Mouse (Mus musculus) gastrocnemius, adult 2 months (tissue): ENCODE data around the gene 4931414P19Rik. TPM values are rescaled to one million over a fixed set of nuclear protein-coding genes. Genes with fewer than 3 reads are reported as not detected.

Experiments used
- DNase-seq: peaks from one replicate; pipeline ENCODE4 v3.0.0; 2022
- H3K27ac ChIP-seq: fragments of 200-600 bp; 2 replicates; pipeline ENCODE4 v1.8.1; 2022; ENCODE audit warnings: mild to moderate bottlenecking
- H3K4me3 ChIP-seq: fragments of 200-600 bp; 2 replicates; pipeline ENCODE4 v1.8.1; 2022; ENCODE audit warnings: mild to moderate bottlenecking, moderate library complexity
- CTCF ChIP-seq: fragments of 200-600 bp; IDR thresholded peaks from 2 replicates; pipeline ENCODE4 v1.8.1; 2022; ENCODE audit warnings: antibody characterized with exemption, mild to moderate bottlenecking, moderate library complexity
- intact Hi-C: fragments of 180-260 bp; cut with DNase I; formaldehyde crosslinking; loops from one replicate; pipeline ENCODE4 v1.15.1; 2025
- microRNA-seq: library from miRNA; unstranded; fragments of <30 nt; microRNA quantifications from one replicate; pipeline ENCODE4 v1.2.0, GENCODE M21; 2021
- total RNA-seq, 2 experiments: library from RNA; stranded (reverse); gene quantifications; 2 replicates each; pipeline ENCODE4 v1.2.3; 2021

Gene 4931414P19Rik
- total RNA-seq, 2 experiments from 2014 or later, result 2.2 to 4.0 TPM

GRCm38 (mm10) chr14:54553454-54553974 is 52.3 kb downstream of the 4931414P19Rik start:
- peak overlapping the region; percentile 87 for H3K27ac ChIP-seq
- TF ChIP-seq CTCF, result no peak
- H3K4me3 ChIP-seq, result peak overlapping the region; percentile 72
- DNase-seq, result no peak
- intact Hi-C loops, result no loop called here

GRCm38 (mm10) chr14:54544703-54545102 is 61.1 kb downstream of the 4931414P19Rik start:
- DNase-seq, result no peak
- no peak overlapping the region for H3K4me3 ChIP-seq
- H3K27ac ChIP-seq, result no peak overlapping the region
- intact Hi-C loops, result no loop called here
- no peak for TF ChIP-seq CTCF

GRCm38 (mm10) chr14:54540771-54541170 is 65.0 kb downstream of the 4931414P19Rik start:
- DNase-seq, result no peak
- Histone ChIP-seq H3K27ac (no peak overlapping the region), H3K4me3 (no peak overlapping the region)
- TF ChIP-seq CTCF, result no peak
- intact Hi-C loops, result no loop called here

- no peak for DNase-seq
- no peak overlapping the region for H3K27ac ChIP-seq
- H3K4me3 ChIP-seq, result no peak overlapping the region
- peak; percentile 15; the same call in 1 of the 2 replicates for TF ChIP-seq CTCF
- intact Hi-C loops, result no loop called here
Observed at GRCm38 (mm10) chr14:54538580-54538979, 67.2 kb downstream of the 4931414P19Rik start.

Small RNAs within 50 kb of the gene (microRNA-seq; reads per million reads assigned to microRNA genes)
- gene Mir686, result not detected
- gene Mir6948, result not detected

Other genes starting within 250 kb of the 4931414P19Rik start
- gene Oxa1l, start 245.2 kb downstream of the 4931414P19Rik start, total RNA-seq, result 10 to 100 TPM; 49.1 to 54.6 TPM
- 1 to 10 TPM in 1 of 2 experiments, under 1 TPM in 1; 0.56 to 2.0 TPM for gene Slc7a7, start 188.2 kb downstream of the 4931414P19Rik start, total RNA-seq
- gene Mrpl52, start 179.1 kb downstream of the 4931414P19Rik start, total RNA-seq, result 100 to 1,000 TPM; 102 to 111 TPM
- gene Mmp14, start 174.4 kb downstream of the 4931414P19Rik start, total RNA-seq, result 10 to 100 TPM in 1 of 2 experiments, 1 to 10 TPM in 1; 8.5 to 14.0 TPM
- 10 to 100 TPM; 27.9 to 36.5 TPM for gene Lrp10, start 141.9 kb downstream of the 4931414P19Rik start, total RNA-seq
- not detected for gene Rem2, start 129.9 kb downstream of the 4931414P19Rik start, total RNA-seq
- gene Prmt5, start 88.5 kb downstream of the 4931414P19Rik start, total RNA-seq, result 10 to 100 TPM; 32.5 to 34.6 TPM
- 1 to 10 TPM; 3.1 to 3.3 TPM for gene Haus4, start 51.4 kb downstream of the 4931414P19Rik start, total RNA-seq
- 1 to 10 TPM; 1.4 to 1.8 TPM for gene Ajuba, start 28.4 kb downstream of the 4931414P19Rik start, total RNA-seq
- gene Psmb5, start 12.0 kb upstream of the 4931414P19Rik start, total RNA-seq, result 100 to 1,000 TPM; 161 to 172 TPM
- gene Psmb11, start 15.4 kb upstream of the 4931414P19Rik start, total RNA-seq, result not detected
- gene Gm17606, start 35.0 kb upstream of the 4931414P19Rik start, total RNA-seq, result not detected
- under 1 TPM; 0.46 to 0.53 TPM for gene Cdh24, start 35.4 kb upstream of the 4931414P19Rik start, total RNA-seq
- 10 to 100 TPM in 1 of 2 experiments, 1 to 10 TPM in 1; 7.0 to 11.0 TPM for gene 1700123O20Rik, start 80.2 kb upstream of the 4931414P19Rik start, total RNA-seq
- gene Acin1, start 80.9 kb upstream of the 4931414P19Rik start, total RNA-seq, result 10 to 100 TPM; 75.5 to 81.7 TPM
- not detected for gene Gm29776, start 92.8 kb upstream of the 4931414P19Rik start, total RNA-seq
- not detected for gene Cebpe, start 106.2 kb upstream of the 4931414P19Rik start, total RNA-seq
- gene Slc7a8, start 176.0 kb upstream of the 4931414P19Rik start, total RNA-seq, result 10 to 100 TPM; 21.4 to 23.6 TPM
- gene Rnf212b, start 208.1 kb upstream of the 4931414P19Rik start, total RNA-seq, result 1 to 10 TPM; 1.0 to 5.0 TPM